Mouse (Mus musculus) kidney, postnatal 4 days (tissue): ENCODE results near the gene Htr1f.

Source experiments
- DNase-seq, 2 experiments: peaks; one replicate each; pipeline ENCODE4 v3.0.0; 2021; ENCODE audit warnings: mixed read lengths in 2 of 2

The Htr1f gene

DNA sequence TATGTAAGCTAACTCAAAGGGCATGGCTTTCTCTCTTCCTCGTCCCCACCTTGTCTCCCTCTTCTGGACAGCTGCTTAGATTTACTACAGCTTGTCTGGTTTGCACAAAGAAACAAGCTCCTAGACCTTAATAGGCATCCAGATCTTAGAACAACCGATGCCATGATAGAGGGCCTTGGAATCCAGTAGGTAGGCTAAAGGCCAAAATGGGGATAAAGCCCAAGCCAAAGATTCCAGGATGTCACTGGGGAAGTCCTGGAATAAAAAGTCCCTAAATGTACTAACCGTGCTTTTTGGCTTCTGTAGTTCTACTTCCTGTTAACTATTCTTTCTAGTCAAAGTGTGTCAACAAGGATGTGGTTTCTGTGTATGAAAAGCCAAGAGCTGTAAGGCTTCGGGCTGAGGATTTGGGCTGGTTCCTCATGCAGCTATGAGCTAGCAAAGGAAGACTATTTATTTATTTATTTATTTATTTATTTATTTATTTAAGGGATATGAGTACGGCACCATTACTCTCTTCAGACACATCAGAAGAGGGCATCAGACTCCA is 163.9 kb downstream of the Htr1f start:
- no peak for DNase-seq

DNA sequence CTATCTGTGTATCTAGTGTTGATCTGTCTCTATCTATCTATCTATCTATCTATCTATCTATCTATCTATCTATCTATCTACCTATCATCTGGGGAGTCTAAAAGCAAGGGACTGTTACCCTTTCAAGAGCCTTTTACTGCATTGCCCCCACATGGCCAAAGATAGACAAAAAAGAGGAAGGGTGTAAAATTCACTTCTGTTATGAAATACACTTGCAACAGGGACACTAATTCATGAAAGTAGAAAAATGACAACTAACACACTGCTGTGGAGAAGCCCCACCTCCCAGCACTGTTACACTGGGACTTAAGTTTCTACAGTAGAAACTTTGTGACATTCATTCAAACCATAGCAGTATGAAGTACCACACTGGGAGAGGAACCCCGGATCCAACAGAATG is 170.9 kb downstream of the Htr1f start:
- DNase-seq: no peak

DNA sequence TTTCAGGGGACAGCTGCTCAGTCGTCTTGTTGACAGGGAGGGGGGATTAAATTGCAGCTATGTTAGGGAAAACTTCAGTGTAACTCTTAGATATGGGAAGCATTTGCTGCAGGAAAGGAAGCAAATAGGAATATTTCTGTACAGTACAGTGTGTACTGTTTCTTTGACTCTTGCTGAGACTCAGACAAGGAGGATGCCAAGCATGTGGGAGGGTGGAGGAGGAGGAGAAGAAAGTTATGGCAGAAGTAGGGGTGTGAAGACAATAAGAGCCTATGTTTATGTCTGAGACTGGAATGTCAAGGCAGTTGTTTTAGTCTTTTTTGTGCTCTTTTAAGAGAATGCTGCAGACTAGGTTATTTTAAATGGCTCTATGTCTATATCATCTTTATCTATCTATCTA is 171.6 kb downstream of the Htr1f start:
- no peak for DNase-seq

DNA sequence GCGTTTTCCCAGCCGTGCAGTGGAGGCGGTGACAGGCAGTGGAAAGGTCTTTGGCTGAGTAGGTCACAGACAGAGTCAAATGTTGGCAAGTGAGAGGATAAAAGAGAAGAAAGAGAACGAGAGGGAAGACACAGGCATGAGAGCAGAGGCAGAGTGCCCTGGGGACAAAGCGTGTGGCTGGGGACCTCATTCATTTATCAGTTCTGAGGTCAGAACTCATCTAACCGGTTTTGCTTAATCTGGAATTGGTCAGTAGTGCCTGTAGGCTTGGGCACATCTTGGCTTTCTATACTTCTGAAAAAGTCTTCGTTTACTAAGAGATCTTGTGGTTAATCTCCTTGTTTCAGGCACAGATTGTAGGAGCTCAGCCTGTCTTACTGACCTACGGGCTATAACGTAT is 182.2 kb downstream of the Htr1f start:
- DNase-seq: no peak

DNA sequence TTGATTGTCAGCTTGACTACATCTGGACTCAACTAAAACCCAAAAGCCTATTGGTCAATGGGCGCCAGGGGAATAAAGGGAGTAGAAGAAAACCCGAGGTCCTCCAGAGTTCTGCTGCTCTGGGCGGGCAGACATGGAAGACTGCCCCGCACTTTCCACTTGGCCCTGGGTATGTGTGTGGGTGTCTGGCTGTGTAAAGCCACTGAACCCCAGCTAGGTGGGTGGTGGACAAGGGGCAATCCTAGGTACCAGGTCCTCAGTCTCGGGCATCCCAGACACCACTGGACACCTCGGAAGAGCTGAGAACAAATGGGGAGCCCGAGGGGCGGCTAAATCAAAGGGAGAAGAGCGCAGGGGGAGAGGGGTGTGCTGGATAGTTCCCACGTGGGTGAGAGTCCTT is 196.9 kb downstream of the Htr1f start:
- no peak for DNase-seq

DNA sequence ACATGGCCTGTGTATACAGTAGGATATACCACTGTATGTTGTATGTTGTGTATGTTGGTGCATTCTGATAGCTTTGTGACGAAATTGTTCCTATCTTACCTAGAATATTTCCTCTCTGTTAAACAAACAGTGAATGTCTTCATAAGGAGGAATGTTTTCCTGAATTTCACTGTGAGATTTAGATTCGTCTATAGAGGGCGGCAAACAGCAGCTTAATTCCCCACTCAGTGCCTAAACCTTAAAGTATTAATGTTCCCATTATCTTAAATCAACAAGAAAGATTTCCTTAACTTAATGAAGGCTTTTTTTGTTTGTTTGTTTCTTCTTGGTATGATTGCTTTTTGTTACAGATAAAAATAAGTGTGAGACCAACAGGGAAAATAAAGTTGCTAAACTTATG is 198.5 kb downstream of the Htr1f start:
- DNase-seq: peak in 1 of 2 experiments; percentile 14

DNA sequence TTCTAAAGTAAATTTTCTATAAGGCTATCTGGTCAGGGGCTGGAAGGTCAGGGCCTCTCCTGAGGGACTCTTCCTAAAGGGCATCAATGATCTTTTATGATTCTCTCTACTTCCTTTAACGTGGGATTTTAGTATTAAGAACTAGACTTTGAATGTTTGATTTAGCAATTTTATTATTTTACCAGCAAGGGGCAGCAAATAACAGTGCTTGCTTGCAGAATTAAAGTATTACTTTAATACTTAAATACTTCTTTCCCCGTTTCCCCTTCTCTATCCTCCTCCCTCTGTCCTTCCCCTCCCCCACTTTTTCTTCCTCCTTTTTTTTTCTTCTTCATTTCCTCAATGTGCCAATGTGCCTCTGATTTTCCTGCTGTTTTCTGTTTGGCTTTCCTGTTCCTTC is 202.3 kb downstream of the Htr1f start:
- no peak for DNase-seq

DNA sequence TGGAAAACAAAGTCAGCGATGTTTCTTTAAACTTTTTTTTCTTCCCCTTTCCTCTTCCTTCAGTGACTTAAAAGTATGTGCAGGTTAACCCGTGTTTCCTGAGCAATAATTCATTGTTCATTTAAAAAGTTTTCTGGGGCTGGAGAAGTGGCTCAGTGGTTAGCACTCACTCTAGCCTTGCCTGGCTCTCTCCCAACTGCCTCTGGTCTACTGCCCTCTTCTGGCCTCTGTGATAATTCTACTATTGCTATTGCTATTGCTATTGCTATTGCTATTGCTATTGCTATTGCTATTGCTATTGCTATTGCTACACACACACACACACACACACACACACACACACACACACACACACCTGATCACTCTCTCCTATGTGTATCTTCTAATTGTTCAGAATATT is 206.6 kb downstream of the Htr1f start:
- DNase-seq: peak; percentile 20 to 25

DNA sequence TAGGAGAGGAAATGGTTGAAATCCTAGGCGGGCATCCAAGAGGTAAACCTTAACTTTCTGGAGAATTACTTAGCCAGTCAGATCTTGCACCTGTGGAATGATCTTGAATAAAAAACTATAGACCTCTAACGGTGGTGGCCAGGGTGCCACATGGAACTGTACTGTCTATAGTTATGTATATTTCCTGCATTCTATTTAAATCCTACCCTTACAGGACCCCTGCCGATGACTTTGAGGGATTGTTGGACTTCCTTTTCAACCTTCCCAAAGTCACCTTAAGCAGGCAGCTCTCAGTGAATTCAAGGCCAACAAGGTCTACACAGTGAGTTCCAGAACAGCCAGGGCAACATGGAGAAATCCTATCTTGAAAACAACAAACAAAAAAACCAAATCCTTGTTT is 216.2 kb downstream of the Htr1f start:
- DNase-seq: no peak

DNA sequence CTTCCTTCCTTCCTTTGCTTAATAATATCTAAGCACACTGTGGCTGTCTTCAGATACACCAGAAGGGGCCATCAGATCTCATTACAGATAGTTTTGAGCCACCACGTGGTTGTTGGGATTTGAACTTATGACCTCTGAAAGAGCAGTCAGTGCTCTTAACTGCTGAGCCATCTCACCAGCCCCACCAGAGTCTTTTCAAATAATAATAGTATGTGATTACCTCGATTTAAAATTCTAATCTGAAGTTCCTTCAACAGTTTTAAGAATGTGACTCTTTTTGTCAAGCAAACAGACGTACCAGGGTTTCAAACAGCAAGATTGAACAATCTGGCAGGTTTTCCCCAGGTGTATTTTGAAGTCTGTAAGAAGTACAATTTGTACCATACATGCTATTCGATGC is 220.1 kb downstream of the Htr1f start:
- no peak for DNase-seq

DNA sequence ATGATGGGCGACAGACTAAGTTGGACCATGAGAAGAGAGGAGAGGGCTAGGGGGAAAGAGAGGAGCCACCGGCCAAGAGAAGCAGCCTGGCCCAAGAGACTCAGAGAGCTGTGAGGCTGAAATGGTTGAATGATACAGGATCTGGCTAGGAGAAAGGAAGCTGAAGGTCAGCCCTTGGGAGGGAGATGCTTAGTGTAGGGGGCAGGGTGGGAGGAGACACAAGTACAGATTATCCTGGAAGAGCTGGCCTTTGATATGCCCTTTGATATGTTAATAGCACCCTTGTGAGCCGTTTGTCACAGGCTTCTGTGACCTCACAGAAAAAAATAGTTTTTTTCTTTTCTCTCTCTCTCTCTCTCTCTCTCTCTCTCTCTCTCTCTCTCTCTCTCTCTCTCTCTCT is 220.5 kb downstream of the Htr1f start:
- DNase-seq: no peak

DNA sequence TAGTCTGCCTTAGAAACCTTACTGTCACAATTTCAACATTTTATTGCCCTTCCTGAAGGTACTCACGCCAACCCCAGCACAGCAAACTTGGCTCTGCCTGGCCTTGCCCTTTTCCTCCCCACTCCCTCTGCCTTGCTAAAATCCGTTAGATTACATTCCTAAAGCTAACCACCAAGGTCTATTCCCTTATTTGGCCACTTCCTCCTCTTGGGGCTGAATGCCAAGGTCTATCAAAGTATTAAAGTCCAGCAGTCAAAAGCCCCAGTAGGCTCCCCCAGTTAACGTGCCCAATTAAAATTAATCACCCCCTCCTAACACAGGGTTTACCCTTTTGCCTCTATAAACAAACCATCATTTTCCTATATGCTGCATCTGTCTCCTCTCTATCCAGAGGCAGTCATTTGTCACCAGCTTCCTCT is 221.2 kb downstream of the Htr1f start:
- peak in 1 of 2 experiments; percentile 8 for DNase-seq

DNA sequence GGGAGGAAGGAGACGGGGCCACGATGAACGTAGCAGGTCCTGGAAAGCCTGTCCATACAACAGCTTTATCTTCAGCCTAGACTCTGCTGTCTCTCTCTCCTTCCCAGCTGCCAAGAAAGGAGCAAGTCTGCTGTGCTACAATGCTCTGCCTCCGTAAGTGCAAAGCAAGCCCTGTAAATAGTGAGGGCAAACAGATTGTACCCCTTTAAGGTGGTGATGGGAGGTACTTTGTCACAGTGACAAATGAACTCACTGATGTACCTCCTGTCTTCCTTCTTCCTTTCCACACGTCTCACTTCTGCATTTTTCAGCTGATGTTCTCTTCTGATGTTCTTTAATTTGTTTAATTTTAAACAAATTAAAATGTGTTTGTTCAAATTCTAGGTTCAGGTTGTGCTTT is 221.8 kb downstream of the Htr1f start:
- DNase-seq: no peak

DNA sequence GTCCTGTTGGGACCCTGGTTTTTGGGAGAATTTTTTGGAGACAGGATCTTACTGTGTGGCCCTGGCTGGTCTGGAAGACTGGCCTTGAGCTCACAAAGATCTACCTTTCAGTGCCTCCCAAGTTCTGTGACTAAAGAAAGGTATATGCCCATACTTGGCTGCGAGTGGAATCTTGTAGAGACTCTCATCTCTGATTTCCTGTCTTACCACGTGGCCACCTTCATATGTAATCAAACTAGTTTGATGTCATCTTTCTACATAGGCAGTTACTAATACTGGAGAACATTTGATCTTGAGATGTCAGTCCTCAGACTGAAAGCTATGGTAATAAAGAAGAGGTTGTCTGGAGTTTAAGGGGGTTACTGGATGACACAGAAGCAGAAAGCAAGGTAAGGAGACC is 224.2 kb downstream of the Htr1f start:
- no peak for DNase-seq

DNA sequence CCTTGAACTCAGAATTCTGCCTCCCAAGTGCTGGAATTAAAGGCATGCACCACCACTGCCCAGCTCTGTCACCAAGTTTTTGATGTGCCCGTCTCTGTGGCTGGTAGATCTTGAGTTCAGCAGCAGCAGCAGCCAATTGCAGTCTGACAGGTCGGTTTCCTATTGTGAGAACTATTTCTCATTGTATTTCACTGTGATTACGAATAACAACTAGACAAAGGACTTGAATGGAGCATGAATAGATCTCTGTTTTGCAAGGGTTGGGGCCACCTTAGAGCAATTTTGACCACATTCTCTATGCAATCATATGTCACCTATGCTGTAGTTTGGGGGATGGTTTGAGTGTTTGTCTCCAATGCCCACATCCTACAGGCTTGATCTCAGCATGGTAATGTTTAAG is 224.7 kb downstream of the Htr1f start:
- DNase-seq: no peak

DNA sequence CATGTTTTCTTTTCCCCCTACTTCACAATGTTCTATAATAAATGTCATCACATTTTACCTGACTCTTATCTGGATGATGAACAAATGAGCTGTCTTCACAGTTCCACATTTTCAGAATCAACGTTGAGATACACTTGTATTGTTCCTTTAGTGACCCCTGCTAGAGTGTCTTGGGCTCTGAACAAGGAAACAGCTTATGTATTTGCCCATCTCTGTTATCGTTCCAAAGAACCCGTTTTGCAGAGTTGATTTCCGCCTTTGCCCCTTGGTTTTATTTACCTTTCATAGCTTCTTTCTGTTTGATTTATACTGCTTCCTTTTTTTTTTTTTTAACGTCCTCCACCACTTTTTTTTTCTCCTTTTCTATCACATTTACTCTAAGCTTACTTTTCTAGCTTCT is 225.9 kb downstream of the Htr1f start:
- DNase-seq: no peak

DNA sequence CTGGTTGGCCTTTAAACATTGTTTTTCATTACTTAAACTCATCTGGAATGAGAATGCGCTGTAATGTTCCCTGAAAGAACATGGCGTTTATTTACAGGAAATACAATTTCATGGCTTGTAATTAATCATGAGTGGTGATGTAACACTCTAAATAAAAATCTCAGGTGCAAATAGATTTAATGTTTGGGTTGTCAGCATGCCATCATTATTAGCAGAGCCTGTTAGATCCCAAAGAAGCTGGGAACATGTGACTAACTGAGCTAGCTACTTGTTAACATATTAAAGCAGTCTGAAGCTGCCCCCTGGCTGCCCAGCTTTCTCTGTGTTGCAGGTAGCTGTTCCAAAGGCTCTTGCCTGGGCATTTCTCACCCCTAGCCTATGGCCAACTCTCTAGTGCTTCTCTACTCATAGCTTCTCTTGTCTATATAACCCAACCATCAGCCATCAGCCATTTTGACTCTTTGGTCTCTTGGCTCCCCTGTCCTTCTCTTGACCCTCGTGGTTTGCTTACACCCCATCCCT is 227.0 kb downstream of the Htr1f start:
- DNase-seq: peak in 1 of 2 experiments; percentile 33

DNA sequence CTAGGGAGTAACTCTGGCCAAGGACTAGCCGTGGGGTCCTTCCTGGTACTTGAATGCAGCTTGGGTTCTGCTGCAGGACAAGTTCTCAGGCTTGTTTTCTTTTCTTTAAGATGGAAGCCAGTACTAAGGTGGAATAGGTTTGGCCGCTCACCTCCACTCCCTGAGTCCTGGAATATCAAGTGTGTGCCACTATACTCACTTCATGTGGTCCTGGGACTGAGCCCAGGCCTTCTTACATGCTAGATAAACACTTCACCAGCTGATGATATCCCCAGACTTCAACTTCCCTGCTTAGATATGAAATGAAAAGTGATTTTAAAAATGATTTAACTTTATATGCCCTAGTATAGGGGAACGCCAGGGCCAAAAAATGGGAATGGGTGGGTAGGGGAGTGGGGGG is 228.3 kb downstream of the Htr1f start:
- DNase-seq: no peak

DNA sequence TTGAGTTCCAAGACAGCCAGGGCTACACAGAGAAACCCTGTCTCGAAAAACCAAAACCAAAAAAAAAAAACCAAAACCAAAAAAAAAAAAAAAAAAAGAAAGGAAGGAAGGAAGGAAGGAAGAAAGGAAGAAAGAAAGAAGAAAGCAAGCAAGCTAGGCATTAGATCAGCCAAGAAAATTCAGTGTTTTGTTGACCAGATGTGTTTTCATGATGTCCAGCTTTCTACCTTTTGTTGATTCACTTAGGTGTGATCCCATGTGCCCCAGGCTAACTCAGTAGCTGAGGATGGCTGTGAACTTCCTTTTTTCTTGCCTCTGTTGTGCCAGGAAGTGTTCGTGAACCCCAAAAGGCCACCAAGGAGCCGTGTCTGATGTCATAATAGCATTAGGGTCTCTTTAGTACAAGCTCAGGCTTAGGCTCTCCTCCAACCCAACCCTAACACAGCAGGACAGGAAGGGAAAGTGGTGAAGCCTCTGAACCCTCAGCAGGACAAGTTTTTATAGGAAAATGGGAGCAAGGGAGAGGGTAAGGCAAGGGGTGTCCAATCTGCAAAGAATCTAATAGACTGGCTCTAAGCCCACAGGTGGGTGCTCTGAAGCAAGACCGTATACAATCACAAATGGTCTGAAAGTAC is 228.9 kb downstream of the Htr1f start:
- DNase-seq: no peak

DNA sequence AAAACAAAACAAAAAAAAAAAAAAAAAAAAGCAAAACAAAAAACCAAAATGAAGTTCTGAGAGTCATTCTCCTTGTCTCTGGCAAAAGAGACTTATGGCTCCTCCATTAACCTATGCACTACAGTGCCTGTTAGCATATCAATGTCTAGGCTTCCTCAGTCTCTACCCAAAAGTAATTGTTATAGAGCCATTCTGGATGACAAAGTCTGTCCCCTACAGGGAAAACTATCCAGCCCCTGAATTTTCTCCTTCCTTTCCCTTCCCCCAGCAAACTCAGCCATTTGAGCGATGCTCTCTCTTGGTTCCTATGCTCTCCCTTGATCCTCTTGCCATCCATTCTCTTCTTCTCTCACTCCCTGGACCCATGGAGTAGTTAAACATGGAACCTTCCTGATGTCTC is 229.8 kb downstream of the Htr1f start:
- no peak for DNase-seq

DNA sequence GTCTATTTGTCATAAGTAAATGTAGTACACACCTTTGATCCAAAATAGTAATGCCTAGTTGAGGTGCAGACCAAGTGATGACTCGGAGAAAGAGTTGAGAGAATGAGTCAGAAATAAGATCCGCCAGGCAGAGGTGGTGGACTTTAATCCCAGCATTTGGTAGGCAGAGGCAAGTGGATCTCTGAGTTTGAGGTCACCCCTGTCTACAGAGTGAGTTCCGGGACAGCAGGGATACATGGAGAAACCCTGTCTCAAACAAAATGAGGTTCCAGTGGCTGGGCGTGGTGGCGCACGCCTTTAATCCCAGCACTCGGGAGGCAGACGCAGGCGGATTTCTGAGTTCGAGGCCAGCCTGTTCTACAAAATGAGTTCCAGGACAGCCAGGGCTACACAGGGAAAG is 230.3 kb downstream of the Htr1f start:
- DNase-seq: no peak
